Mouse (Mus musculus) MEL (cell line): ENCODE results near the gene Gdf7.

Experiments used
- CHD1 ChIP-seq: IDR thresholded peaks from 2 replicates; pipeline ENCODE4 v1.6.1; 2012; ENCODE audit warnings: low read depth, mild to moderate bottlenecking, inconsistent platforms, low read length, improper control_type of control experiment
- CTCF ChIP-seq, 3 experiments: IDR thresholded peaks in 2 of 3; conservative IDR thresholded peaks in 1 of 3; 2 replicates each; pipeline ENCODE4 v1.5.1; 2011 to 2012; ENCODE audit warnings: low read length in 3 of 3, low read depth in 2 of 3, mild to moderate bottlenecking in 2 of 3, improper control_type of control experiment in 1 of 3, inconsistent platforms in 1 of 3, mixed read lengths in 1 of 3, moderate library complexity in 1 of 3; ENCODE audit not compliant: control insufficient read depth in 1 of 3, insufficient read depth in 1 of 3, poor library complexity in 1 of 3, severe bottlenecking in 1 of 3
- MAX ChIP-seq: IDR thresholded peaks from 2 replicates; pipeline ENCODE4 v1.6.1; 2011; ENCODE audit warnings: low read length, improper control_type of control experiment
- NELFE ChIP-seq: IDR thresholded peaks from 2 replicates; pipeline ENCODE4 v1.6.1; 2011; ENCODE audit warnings: low read depth, low read length, improper control_type of control experiment
- POLR2A ChIP-seq, 2 experiments: IDR thresholded peaks; 2 replicates each; pipeline ENCODE4 v1.6.1; 2011 to 2012; ENCODE audit warnings: low read length in 2 of 2, mild to moderate bottlenecking in 2 of 2, control low read depth in 1 of 2, improper control_type of control experiment in 1 of 2, low read depth in 1 of 2, moderate library complexity in 1 of 2; ENCODE audit not compliant: control insufficient read depth in 1 of 2, insufficient read depth in 1 of 2, poor library complexity in 1 of 2
- SIN3A ChIP-seq: IDR thresholded peaks from 2 replicates; pipeline ENCODE4 v1.6.1; 2012; ENCODE audit warnings: low read length, improper control_type of control experiment, inconsistent platforms
- UBTF ChIP-seq: IDR thresholded peaks from 2 replicates; pipeline ENCODE4 v1.6.1; 2012; ENCODE audit warnings: low read depth, mild to moderate bottlenecking, inconsistent platforms, low read length, improper control_type of control experiment, moderate library complexity, borderline replicate concordance; ENCODE audit not compliant: insufficient read depth
- USF2 ChIP-seq, 2 experiments: IDR thresholded peaks; 2 replicates each; pipeline ENCODE4 v1.6.1; 2011 to 2012; ENCODE audit warnings: improper control_type of control experiment in 2 of 2, low read length in 2 of 2, borderline replicate concordance in 1 of 2, inconsistent platforms in 1 of 2, low read depth in 1 of 2, mild to moderate bottlenecking in 1 of 2; ENCODE audit not compliant: insufficient read depth in 1 of 2

DNA sequence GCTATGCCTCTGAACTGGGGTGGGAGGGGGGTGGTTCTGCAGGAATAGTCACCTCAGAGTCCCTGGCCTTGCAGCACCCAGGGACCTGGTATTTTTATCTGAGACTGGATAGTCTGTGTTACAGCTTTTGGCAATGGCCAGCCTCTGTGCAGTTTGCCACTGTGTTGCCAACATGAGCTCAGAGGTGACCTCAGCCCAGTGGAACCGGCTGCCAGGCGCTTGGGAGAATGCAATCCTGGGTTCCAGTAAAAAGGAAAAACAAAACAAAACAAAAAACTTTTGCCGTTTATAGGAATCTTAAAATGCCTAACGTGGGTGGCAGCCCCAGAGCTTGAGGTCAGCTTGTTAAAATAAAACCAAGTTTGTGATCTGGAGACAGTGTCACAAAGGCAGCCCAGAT is 32.5 kb upstream of the Gdf7 start:
- TF ChIP-seq CTCF (IDR thresholded peaks at IDR 0.05 in 2 of 3, conservative IDR thresholded peaks at IDR 0.05 in 1 of 3; ENCODE audit: control insufficient read depth in 1 of 3, insufficient read depth in 1 of 3, low read depth in 2 of 3, low read length in 3 of 3, poor library complexity in 1 of 3, severe bottlenecking in 1 of 3) (no peak), POLR2A (IDR thresholded peaks at IDR 0.05; ENCODE audit: control insufficient read depth in 1 of 2, insufficient read depth in 1 of 2, low read depth in 1 of 2, low read length in 2 of 2, poor library complexity in 1 of 2) (no peak), CHD1 (no peak), MAX (no peak), UBTF (no peak), NELFE (no peak), SIN3A (no peak), USF2 (IDR thresholded peaks at IDR 0.05; ENCODE audit: borderline replicate concordance in 1 of 2, insufficient read depth in 1 of 2, low read depth in 1 of 2, low read length in 2 of 2) (no peak)
